Mouse (Mus musculus) kidney, postnatal 14 days (tissue): ENCODE results near the gene Cstf1.

ENCODE experiments used
- DNase-seq: peaks from one replicate; pipeline ENCODE4 v3.0.0; 2022; ENCODE audit warnings: mixed read lengths

The Cstf1 gene

DNA sequence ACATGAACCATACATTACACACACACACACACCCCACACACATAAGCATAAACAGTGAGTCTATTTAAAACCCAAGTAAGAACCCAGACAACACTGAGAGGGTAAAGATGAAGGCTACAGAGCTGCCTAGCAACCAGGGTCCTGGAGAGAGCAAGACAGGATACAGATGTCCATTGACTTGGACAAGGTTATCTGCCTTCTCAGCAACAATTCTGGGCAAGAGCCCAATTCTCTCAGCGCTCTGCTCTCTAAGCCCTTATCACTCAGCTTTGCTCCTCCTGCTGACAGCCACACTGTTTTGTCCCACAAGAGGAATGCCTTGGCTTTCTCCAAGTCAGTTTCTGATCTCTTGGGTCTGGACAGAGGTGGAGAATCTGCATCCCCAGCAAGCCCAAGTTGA lies 60.1 kb downstream of the Cstf1 start:
- peak; percentile 68 for DNase-seq
